Mouse (Mus musculus) heart, embryonic 13.5 days (tissue): Measurements from ENCODE around the gene Pomc. TPM values are rescaled to one million over a fixed set of nuclear protein-coding genes. Genes with fewer than 3 reads are reported as not detected.
A peak's percentile ranks its signal among the peaks of the same experiment; 100 is the strongest.

Experiments
- ATAC-seq: fragments of 200-750 bp; cut with Nextera tagmentation; 2 replicates; pipeline ENCODE4 v1.8.0; 2017; ENCODE audit warnings: moderate TSS enrichment; ENCODE audit not compliant: insufficient number of reproducible peaks, low FRiP score, low TSS enrichment; ENCODE audit errors: extremely low read depth
- H3K27ac ChIP-seq: fragments of 300-500 bp; sonication (generic); replicated peaks from 2 replicates; pipeline ENCODE4 v1.5.1; 2015; ENCODE audit warnings: moderate library complexity, mild to moderate bottlenecking, inconsistent platforms
- H3K27me3 ChIP-seq: fragments of 300-500 bp; sonication (generic); replicated peaks from 2 replicates; pipeline ENCODE4 v1.6.1; 2015; ENCODE audit warnings: mild to moderate bottlenecking, inconsistent platforms
- H3K36me3 ChIP-seq: fragments of 300-500 bp; sonication (generic); 2 replicates; pipeline ENCODE4 v1.6.1; 2015; ENCODE audit warnings: mild to moderate bottlenecking, inconsistent platforms
- H3K4me1 ChIP-seq: fragments of 300-500 bp; sonication (generic); 2 replicates; pipeline ENCODE4 v1.6.1; 2015; ENCODE audit warnings: inconsistent platforms
- H3K4me2 ChIP-seq: fragments of 300-500 bp; sonication (generic); 2 replicates; pipeline ENCODE4 v1.6.1; 2015; ENCODE audit warnings: inconsistent platforms, mild to moderate bottlenecking, moderate library complexity
- H3K4me3 ChIP-seq: fragments of 300-500 bp; sonication (generic); 2 replicates; pipeline ENCODE4 v1.5.1; 2015; ENCODE audit warnings: moderate library complexity, mild to moderate bottlenecking, inconsistent platforms
- H3K9ac ChIP-seq: fragments of 300-500 bp; sonication (generic); 2 replicates; pipeline ENCODE4 v1.6.1; 2015; ENCODE audit warnings: inconsistent platforms, mild to moderate bottlenecking, moderate library complexity
- H3K9me3 ChIP-seq: fragments of 300-500 bp; sonication (generic); 2 replicates; pipeline ENCODE4 v1.6.1; 2016; ENCODE audit warnings: inconsistent platforms
- WGBS: fragments of 180-500 bp; shearing (Covaris S2); methylation state at CpG from one replicate; pipeline ENCODE4 v1.1.7; 2015; ENCODE audit warnings: mixed read lengths; 5-methylcytosine and 5-hydroxymethylcytosine counted together
- polyA plus RNA-seq: library from polyadenylated mRNA; unstranded; fragments of >200 nt; fragmentation: Nextera tagmentation; extraction: Ambion mirVana; gene quantifications from 2 replicates; pipeline ENCODE4 v1.2.1, GENCODE M21; 2015

Pomc gene
- 1.4 and 1.6 TPM in 2 replicates for polyA plus RNA-seq

GRCm38 (mm10) chr12:3954651-3955050, at the start of gene Pomc:
Pomc (plus strand) TSS chr12:3954951.
- ATAC-seq, result no peak
- Histone ChIP-seq H3K4me3 (no peak within 1 kb of the TSS), H3K9ac (no peak within 1 kb of the TSS), H3K27ac (no peak within 1 kb of the TSS), H3K36me3 (no peaks in the 10 kb centered on the region), H3K4me2 (no peak within 1 kb of the TSS), H3K9me3 (no peaks in the 10 kb centered on the region), H3K27me3 (peaks cover 39% of the 10 kb centered on the region), H3K4me1 (0 out of 2 replicates have a peak, but pooled peaks cover 2% of the 10 kb centered on the region)
- 23% methylated on average over 22 of the region's 22 CpGs for WGBS

- no peaks in the 10 kb centered on the region for H3K9me3 ChIP-seq
- WGBS, result 84% methylated on average over 9 of the region's 9 CpGs
These were observed 49.3 kb upstream of the Pomc start for GRCm38 (mm10) chr12:3905436-3905835.

GRCm38 (mm10) chr12:3906308-3906707, 48.4 kb upstream of the Pomc start:
- Histone ChIP-seq H3K9me3 (no peaks in the 10 kb centered on the region), H3K27me3 (no peaks in the 10 kb centered on the region), H3K4me2 (no peak overlapping the region), H3K27ac (no peak overlapping the region), H3K4me3 (no peak overlapping the region), H3K9ac (no peak overlapping the region), H3K4me1 (peaks cover 4% of the 10 kb centered on the region; the same call in 1 of the 2 replicates), H3K36me3 (peaks cover 99% of the 10 kb centered on the region)
- no peak for ATAC-seq

More at GRCm38 (mm10) chr12:3905436-3905835, 49.3 kb upstream of the Pomc start:
- Histone ChIP-seq H3K4me3 (no peak overlapping the region), H3K9ac (no peak overlapping the region), H3K36me3 (peaks cover 96% of the 10 kb centered on the region), H3K27me3 (no peaks in the 10 kb centered on the region), H3K4me2 (no peak overlapping the region), H3K4me1 (peaks cover 4% of the 10 kb centered on the region; the same call in 1 of the 2 replicates), H3K27ac (0 out of 2 replicates have a peak overlapping the region, but pooled peaks have one; percentile 15)
- 0 out of 2 replicates have a peak, but pooled peaks have one; percentile 6 for ATAC-seq

- H3K9ac ChIP-seq, result no peak overlapping the region
- H3K4me2 ChIP-seq, result no peak overlapping the region
- H3K36me3 ChIP-seq, result peaks cover 99% of the 10 kb centered on the region
- H3K4me3 ChIP-seq, result no peak overlapping the region
- no peak overlapping the region for H3K27ac ChIP-seq
- peaks cover 4% of the 10 kb centered on the region; the same call in 1 of the 2 replicates for H3K4me1 ChIP-seq
- H3K27me3 ChIP-seq, result no peaks in the 10 kb centered on the region
- 77% methylated on average over 4 of the region's 4 CpGs for WGBS
- ATAC-seq, result no peak
- H3K9me3 ChIP-seq, result no peaks in the 10 kb centered on the region
These were observed 47.7 kb upstream of the Pomc start for GRCm38 (mm10) chr12:3907008-3907407.

- 75% methylated on average over 13 of the region's 13 CpGs for WGBS
- ATAC-seq, result no peak
- Histone ChIP-seq H3K9ac (no peak overlapping the region), H3K4me1 (peaks cover 4% of the 10 kb centered on the region; the same call in 1 of the 2 replicates), H3K27ac (no peak overlapping the region), H3K4me3 (no peak overlapping the region), H3K36me3 (peaks cover 99% of the 10 kb centered on the region), H3K27me3 (no peaks in the 10 kb centered on the region), H3K4me2 (no peak overlapping the region), H3K9me3 (no peaks in the 10 kb centered on the region)
These were observed 47.3 kb upstream of the Pomc start for GRCm38 (mm10) chr12:3907418-3907817.

DNA sequence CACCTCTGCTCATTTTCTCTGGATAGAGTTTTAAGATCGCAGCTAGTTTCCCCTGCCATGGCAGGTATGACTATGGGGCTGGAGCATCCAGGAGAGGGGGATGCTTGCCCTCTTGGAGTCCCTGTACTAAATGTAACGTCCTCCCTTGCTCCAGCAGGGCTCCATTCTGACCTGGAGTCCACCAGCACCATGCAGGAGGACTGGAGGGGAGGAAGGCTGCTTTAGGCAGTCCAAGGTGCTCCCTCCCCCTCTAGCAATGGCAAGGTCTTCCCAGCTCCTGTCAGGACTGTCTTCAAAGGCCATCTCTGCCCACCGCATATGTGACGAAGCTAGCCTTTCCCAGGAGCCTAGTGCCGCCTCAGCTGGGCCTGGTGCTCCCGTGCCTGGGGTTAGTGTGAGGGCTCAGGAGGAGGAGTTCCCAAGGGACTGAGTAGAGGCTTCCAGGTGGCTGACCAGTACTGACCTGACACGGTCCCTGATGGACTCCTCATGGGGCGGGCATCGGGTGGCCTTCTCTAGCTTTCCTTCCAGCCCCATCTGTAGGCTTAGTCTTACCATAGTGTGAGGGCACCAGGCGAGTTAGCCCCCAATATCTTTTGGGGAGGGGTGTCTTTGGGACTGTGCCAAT, 44.2 kb upstream of the Pomc start:
- peaks cover 4% of the 10 kb centered on the region for H3K4me1 ChIP-seq
- peaks cover 87% of the 10 kb centered on the region for H3K36me3 ChIP-seq
- no peak overlapping the region for H3K4me2 ChIP-seq
- H3K27me3 ChIP-seq, result no peaks in the 10 kb centered on the region
- ATAC-seq, result no peak
- 57% methylated on average over 10 of the region's 10 CpGs for WGBS
- no peak overlapping the region for H3K4me3 ChIP-seq
- H3K27ac ChIP-seq, result no peak overlapping the region
- no peak overlapping the region for H3K9ac ChIP-seq
- H3K9me3 ChIP-seq, result no peaks in the 10 kb centered on the region

GRCm38 (mm10) chr12:3911831-3912348, 42.9 kb upstream of the Pomc start:
- peaks cover 74% of the 10 kb centered on the region for H3K36me3 ChIP-seq
- WGBS, result 85% methylated on average over 7 of the region's 7 CpGs
- H3K4me2 ChIP-seq, result no peak overlapping the region
- no peak overlapping the region for H3K9ac ChIP-seq
- H3K4me1 ChIP-seq, result peaks cover 8% of the 10 kb centered on the region
- no peak for ATAC-seq
- no peak overlapping the region for H3K27ac ChIP-seq
- no peaks in the 10 kb centered on the region for H3K27me3 ChIP-seq
- no peak overlapping the region for H3K4me3 ChIP-seq
- H3K9me3 ChIP-seq, result no peaks in the 10 kb centered on the region

GRCm38 (mm10) chr12:3915852-3916251, 38.9 kb upstream of the Pomc start:
- WGBS, result 72% methylated on average over 3 of the region's 3 CpGs
- no peak overlapping the region for H3K4me2 ChIP-seq
- H3K27ac ChIP-seq, result no peak overlapping the region
- H3K27me3 ChIP-seq, result no peaks in the 10 kb centered on the region
- H3K36me3 ChIP-seq, result peaks cover 35% of the 10 kb centered on the region
- ATAC-seq, result no peak
- H3K4me3 ChIP-seq, result no peak overlapping the region
- peaks cover 13% of the 10 kb centered on the region for H3K4me1 ChIP-seq
- H3K9ac ChIP-seq, result no peak overlapping the region
- no peaks in the 10 kb centered on the region for H3K9me3 ChIP-seq

- Histone ChIP-seq H3K27ac (no peak overlapping the region), H3K27me3 (no peaks in the 10 kb centered on the region), H3K4me3 (no peak overlapping the region), H3K4me2 (peak overlapping the region; percentile 36), H3K9me3 (no peaks in the 10 kb centered on the region), H3K36me3 (peaks cover 17% of the 10 kb centered on the region), H3K9ac (0 out of 2 replicates have a peak overlapping the region, but pooled peaks have one; percentile 21), H3K4me1 (peaks cover 21% of the 10 kb centered on the region)
- WGBS, result 21% methylated on average over 14 of the region's 14 CpGs
- ATAC-seq, result peak; percentile 37; the same call in 1 of the 2 replicates
These were observed 36.9 kb upstream of the Pomc start for GRCm38 (mm10) chr12:3917668-3918341.

GRCm38 (mm10) chr12:3918577-3918976, 36.2 kb upstream of the Pomc start:
- 52% methylated on average over 3 of the region's 3 CpGs for WGBS
- no peak for ATAC-seq
- no peaks in the 10 kb centered on the region for H3K9me3 ChIP-seq
- H3K4me3 ChIP-seq, result no peak overlapping the region
- peaks cover 21% of the 10 kb centered on the region for H3K4me1 ChIP-seq
- no peaks in the 10 kb centered on the region for H3K27me3 ChIP-seq
- peaks cover 11% of the 10 kb centered on the region for H3K36me3 ChIP-seq
- no peak overlapping the region for H3K9ac ChIP-seq
- H3K4me2 ChIP-seq, result no peak overlapping the region
- no peak overlapping the region for H3K27ac ChIP-seq

DNA sequence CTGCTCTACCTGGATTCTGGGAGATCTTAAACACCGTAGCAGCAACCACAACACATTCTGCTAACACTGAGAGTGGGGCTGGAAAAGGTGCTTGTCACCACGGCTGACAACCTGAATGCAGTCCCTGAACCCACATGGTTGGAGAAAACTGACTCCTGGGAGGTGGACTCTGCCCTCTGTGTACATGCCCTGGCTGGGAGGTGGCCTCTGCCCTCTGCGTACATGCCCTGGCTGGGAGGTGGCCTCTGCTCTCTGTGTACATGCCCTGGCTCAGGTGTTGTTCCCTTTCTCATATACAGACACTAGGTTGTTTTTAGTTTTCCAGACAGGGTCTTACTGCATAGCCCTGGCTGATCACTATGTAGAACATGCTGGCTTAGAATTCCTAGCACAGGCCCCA, 35.3 kb upstream of the Pomc start:
- no peak for ATAC-seq
- no peaks in the 10 kb centered on the region for H3K27me3 ChIP-seq
- peaks cover 6% of the 10 kb centered on the region for H3K36me3 ChIP-seq
- no peak overlapping the region for H3K27ac ChIP-seq
- WGBS, result 79% methylated on average over 3 of the region's 3 CpGs
- peaks cover 21% of the 10 kb centered on the region for H3K4me1 ChIP-seq
- no peaks in the 10 kb centered on the region for H3K9me3 ChIP-seq
- no peak overlapping the region for H3K4me3 ChIP-seq
- no peak overlapping the region for H3K9ac ChIP-seq
- H3K4me2 ChIP-seq, result no peak overlapping the region
